Mouse (Mus musculus): ENCODE measurements at regions not wholly inside any gene's neighbourhood (a gene's known extent, or its start where the extent isn't known, plus 50 kb on each side); places are given as distances from the start of the nearest gene placed in this dataset.
"Not testable (repeated sequence)": the region's sequence is repeated elsewhere in the genome, so short reads cannot be mapped to it uniquely, and the experiment has no call there.

DNA sequence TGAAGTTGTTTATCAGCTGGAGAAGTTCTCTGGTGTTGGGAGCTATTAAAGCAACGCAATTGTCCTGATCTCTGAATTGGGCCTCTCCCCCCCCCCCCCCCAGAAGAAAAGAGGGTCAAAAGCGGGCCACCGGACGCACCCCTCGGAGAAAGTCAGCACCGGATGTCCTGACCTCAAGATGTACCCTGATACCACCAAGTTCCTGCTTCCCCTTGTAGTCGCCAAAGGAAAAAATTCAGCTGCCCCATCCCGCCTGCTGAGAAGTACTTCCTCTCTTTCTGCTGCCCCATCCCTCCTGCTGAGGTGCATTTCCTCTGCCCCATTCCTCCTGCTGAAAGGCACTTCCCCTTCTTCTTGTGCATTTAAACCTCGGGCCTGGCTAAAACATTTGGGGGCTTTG is 1191.1 kb upstream of the 1700008P02Rik start:
- DNase-seq: not testable (repeated sequence)

DNA sequence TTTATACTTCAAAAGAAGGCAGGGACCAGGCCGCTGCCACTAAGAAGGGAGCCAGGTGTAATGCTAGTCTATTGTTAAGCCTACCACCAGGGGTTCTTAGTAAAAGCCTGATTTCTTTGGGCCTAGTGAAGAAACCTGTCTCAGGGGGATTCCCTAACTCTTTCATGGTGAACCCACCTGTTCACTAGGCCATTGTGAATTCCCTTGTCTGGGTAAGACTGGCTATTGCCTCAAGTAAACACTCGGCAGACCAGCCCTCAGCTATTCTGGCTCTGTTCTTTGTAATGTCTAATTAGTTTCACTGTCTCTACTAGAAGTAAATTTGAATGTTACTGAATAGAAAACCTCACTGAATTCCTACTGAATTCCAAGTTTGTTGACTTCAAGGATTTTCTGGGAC is 1184.9 kb upstream of the 1700008P02Rik start:
- not testable (repeated sequence) for DNase-seq

DNA sequence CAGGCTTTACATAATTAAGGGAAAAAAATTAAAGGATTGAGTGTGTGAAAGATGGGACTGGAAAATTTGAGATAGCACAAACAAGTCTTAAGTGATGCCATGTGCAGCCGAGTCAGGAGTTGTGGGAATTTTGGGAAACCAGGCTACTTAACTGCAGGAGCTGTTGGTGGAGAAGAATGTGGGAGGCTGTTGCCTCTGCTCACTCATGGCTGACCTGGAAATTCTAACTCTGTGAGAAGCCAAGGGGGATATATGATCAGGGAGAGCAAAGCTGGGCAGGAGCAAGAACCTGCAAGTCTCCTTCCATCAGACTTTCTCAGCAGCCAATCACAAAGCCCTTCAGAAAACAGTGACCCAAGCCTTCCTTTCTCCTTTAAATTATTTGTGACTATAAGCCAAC is 1184.0 kb upstream of the 1700008P02Rik start:
- no peak for DNase-seq

DNA sequence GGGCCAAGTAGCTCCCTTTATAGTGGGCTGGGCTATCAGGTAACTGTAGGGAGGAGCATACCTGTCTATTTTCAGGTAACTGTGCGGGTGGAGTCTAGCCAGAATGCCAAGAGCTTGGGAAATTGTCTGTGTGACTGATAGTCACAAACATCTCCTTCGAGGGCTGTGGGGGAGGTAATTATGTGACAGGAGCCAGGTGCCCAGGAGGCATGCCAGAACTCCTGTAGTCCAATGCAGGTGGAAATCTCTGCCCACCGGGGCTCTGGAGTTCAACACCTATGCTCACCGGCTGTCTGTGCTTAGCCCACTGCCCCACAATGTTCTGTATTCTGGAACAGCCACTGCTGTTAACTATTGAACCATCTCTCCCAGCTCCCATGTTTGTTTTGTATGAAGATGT is 1179.2 kb upstream of the 1700008P02Rik start:
- peak; percentile 3 to 10 for DNase-seq

DNA sequence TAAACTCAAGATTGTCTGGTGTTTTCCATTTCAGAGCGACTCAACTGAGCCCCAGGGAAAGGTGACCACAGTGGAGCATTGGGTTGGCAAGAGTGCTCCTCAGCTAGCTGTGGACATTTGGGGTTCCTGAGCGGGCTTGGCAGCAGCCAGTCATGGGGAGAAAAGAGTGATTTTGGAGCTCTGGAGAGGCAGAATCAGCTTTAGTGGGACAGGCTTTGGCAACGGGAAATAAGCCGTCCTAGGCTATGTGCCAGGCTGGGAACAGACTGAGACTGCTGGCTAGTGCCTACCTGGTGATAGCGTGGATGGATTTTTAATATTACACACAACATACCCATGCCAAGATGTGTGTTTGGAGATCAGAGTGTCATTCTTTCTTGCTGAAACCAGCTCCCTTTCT is 1167.4 kb upstream of the 1700008P02Rik start:
- peak; percentile 86 to 89 for DNase-seq

DNA sequence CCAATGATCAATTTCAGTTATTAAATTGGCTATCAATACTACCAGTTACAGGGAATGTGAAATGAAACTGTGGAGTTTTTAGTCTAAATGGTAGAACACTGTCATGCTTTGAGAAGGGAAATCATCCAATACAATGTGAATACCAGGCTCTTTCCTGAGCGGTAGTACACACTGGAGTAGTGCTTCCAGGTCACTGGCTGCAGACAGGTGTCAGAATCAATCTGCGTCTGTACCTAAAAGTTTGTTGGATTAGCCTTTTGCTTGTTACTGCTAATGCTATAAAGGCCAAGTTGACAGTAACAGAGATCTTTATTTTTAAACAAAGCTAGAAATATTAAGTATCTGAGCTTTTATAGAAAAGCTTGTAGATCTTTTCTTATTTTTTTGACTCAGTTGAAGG is 1164.9 kb upstream of the 1700008P02Rik start:
- no peak for DNase-seq

DNA sequence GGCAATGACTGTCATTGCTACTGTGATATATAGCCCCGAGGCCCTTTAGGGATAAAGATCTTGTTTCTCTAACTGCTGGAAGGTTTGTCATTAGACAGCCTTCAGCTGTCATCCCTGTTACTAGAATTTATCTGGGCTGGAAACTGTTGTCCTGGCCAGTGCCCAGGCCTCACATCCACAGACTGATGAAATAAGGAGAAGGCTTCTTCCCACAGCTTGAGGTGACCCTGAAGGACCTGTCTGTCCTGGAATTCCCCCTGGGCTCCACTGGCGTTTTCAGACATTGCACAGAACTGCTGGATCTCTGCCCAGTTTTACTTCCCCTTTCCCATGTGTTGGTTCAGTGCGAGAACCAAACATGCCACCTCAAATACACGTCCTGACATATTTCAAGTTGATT is 1135.2 kb upstream of the 1700008P02Rik start:
- no peak for DNase-seq

DNA sequence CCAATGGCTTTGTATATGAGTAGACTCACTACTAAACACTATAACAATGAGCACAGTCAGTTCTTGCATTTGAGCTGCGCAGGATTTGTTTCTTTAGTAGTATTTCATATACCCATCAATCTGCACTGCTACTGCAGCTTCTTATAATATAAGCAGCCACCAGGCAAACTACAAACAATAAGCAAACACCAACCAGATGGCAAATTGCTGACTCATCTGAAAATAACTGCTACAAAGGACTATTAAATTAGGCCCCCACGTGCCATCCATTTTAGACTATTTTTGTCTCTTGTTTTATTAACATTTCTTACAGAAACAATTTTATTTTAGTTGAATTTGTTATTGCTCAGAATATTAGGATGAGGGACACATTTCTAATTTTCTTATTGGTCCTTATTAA is 1093.5 kb upstream of the 1700008P02Rik start:
- no peak for DNase-seq

DNA sequence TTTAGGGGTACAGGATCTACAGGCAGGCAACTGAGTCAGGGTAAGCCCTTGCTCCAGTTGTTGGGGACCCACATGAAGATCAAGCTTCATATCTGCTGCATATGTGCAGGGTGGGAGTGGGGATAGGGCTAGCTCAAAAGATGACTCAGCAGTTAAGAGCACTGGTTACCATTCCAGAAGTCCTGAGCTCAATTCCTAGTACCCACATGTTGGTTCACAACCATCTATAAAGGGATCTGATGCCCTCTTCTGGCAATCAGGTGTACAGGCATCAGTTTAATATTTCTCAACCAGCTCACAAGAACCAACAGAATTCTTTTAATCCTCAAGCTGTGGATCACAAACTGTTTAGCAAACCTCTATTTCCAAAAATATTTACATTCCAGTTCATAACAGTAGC is 1092.9 kb upstream of the 1700008P02Rik start:
- DNase-seq: no peak

DNA sequence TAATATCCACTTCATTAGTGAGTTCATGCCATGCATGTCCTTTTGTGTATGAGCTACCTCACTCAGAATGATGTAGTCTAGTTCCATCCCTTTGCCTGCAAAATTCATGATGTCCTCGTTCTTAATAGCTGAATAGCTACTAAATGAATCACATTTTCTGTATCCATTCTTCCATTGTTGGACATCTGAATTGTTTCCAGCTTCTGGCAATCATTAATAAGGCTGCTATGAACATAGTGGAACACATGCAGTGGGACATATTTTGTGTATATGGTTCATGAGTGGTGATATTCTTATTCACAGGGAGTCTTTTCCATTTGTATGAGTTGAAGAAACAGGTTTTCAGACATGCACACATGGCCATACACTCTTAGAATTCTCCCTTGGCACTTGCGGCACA is 1092.2 kb upstream of the 1700008P02Rik start:
- DNase-seq: no peak

DNA sequence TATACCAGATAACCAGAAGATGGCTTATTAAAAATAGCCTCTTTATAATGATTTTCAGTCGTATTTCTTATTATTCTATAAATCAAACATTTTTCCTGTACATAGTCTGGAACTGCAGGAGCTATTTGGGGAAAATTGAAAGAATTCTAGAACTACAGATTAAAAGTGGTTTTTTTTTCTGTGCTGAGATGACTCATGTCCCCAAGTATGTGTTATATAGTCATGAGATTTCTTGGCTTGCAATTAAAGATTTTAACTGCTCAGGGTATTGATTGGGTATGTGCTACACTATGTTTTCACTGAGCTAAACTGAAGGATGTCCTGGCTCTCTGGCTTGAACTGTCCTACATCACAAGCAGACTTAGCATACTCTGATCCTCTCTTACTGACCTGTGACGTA is 1088.4 kb upstream of the 1700008P02Rik start:
- DNase-seq: no peak

DNA sequence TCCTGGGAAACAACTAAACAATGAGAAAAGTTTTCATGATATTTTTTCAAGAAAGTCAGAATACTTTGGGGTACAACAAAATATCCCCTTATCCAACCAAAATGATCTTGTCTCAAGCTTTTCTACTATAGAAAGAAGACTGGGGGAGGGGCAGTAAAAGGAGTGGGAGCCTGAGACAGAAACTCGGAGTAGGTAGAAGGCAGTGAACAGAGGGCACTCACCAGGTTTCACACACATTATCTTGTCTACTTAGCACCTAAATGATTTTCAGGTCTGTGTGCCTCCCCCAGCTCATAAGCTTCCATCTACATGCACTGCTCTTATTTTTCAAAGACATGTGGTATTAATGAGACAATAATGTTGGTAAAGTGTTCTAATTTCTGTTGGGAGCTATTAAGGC is 1063.3 kb upstream of the 1700008P02Rik start:
- no peak for DNase-seq

DNA sequence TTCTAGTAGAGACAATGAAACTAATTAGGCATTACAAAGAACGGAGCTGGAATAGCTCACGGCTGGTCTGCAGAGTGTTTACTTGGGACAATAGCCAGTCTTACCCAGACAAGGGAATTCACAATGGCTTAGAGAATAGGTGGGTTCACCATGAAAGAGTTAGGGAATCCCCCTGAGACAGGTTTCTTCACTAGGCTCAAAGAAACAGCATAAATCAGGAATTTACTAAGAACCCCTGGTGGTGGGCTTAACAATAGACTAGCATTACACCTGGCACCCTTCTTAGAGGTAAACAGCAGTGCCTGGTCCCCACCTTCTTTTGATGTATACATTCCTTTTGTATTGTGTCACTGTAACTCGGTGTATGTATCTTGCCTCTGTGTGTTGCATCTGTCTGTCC is 1062.6 kb upstream of the 1700008P02Rik start:
- not testable (repeated sequence) for DNase-seq

DNA sequence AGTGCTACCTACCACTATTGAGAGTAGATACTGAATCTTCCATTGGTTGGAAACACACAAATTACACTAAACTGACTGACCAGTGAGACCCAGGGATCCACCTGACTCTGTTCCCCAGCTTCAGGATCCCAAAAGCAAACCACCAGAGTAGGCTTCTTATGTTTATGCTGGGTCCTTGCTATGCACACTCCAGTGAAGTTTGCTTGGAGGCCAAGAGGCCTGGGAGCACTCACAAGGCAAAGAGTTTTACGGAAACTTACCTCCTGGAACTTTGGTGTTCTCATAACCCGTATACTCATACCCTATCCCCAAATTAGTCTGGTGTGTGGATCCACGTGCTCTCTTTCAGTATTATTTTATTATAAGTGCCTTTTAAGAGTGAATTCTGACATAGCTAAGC is 1062.1 kb upstream of the 1700008P02Rik start:
- DNase-seq: no peak

DNA sequence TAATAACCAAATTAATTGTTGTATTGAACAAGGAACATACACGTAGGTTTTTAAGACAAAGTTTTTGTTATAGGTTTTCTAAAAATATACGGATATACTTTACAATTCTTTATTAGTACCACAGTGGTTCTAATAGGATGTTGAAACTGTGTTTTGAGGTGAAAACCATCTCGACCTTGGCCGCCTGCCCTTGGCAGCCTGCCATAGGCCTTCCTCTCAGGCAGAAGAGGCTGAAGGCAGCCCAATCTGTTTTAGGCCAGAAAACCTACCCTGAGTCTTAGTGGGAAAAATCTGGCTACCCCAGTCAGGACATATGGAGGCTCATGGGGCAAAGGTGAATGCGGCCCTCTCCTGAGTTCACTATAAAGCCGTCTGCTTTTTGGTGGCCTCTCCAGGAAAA is 1049.7 kb upstream of the 1700008P02Rik start:
- no peak for DNase-seq

DNA sequence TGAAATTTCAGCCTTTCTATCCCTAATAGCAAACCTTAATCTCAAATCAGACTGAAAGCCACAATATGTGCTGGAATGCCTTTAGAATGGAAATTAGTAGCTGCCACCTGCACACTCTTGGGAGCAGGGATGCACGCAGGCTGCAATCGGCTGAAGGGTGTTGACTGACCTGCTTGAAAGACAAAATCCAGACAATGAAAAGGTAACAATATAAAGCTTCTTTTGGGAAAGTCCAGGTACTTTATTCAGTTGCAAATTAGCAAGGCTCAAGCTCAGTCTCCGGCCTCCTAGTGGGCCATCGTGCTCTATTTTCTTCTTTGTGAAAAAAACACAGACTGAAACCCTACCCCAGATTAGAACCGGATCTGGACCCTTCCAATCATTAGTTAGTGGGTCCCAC is 1047.6 kb upstream of the 1700008P02Rik start:
- not testable (repeated sequence) for DNase-seq

DNA sequence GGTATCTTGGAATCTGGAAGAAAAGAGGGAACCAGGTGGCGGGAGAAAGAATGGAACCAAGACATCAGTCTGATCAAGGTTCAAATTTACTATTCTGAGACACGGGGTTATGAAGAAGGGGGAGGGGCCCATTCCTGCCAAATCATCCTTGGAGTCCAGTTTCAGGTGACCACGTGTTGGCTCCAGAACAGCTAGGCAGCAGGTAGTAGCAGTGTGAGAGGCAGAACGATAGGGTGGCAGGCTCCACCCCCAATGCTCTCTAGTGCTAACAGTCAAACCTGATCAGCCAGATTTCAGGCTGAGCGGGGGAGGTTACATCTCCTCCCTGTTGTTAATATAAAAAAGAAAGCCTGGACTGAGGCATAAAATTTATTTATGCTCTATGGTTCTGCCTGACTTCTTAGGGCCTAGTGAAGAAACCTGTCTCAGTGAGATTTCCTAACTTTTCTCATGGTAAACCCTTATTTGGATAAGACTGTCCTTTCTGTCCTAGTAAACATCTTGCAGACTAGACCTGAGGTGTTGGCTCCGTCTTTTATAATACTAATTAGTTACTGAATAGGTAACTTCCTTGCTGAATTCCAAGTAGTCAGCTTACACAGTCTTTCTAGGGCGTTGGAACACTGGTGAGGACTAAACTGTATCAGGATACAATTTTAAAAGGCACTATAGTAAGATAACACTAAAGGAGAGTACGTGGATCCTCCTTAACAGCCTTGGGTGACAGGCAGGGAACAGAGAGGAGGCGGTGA is 1046.3 kb upstream of the 1700008P02Rik start:
- DNase-seq: not testable (repeated sequence)

All from cerebellum, adult 18-20 months (tissue).